Mouse (Mus musculus): ENCODE measurements around the gene Ppp1r12a.
"Not testable (repeated sequence)": the region's sequence is repeated elsewhere in the genome, so short reads cannot be mapped to it uniquely, and the experiment has no call there.

Ppp1r12a gene

GRCm38 (mm10) chr10:108202126-108202525, 40.1 kb downstream of the Ppp1r12a start:
- DNase-seq, result no peak

- DNase-seq, result no peak
Measured at GRCm38 (mm10) chr10:108203440-108203839, 41.4 kb downstream of the Ppp1r12a start.

- no peak for DNase-seq
Measured at GRCm38 (mm10) chr10:108209396-108209795, 47.4 kb downstream of the Ppp1r12a start.

GRCm38 (mm10) chr10:108224413-108224812, 62.4 kb downstream of the Ppp1r12a start:
- no peak for DNase-seq

- DNase-seq, result no peak
Measured at GRCm38 (mm10) chr10:108237049-108237448, 75.1 kb downstream of the Ppp1r12a start.

DNA sequence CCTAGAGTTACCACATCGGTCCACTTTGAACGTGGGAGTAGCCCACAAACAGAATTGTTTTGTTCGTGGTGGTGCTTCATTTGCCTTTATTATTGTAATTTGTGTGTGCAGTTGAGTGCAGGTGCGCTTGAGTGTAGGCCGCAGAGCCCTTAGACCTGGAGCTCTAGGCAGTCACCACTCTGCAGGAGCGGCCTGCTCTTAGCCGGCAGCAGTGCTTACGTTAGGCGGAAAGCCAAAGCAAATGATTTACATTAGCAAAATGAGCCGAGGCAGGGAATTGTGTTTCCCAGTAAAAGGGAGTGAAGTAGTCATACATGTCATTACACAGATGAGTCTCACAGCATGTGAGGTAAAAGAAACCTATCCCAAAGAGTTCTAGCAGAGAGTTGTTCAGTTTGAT, 77.1 kb downstream of the Ppp1r12a start:
- no peak for DNase-seq

- DNase-seq, result no peak
Measured at GRCm38 (mm10) chr10:108250710-108251109, 88.7 kb downstream of the Ppp1r12a start.

- DNase-seq, result no peak
Measured at GRCm38 (mm10) chr10:108251181-108251580, 89.2 kb downstream of the Ppp1r12a start.

GRCm38 (mm10) chr10:108255812-108256376, 93.9 kb downstream of the Ppp1r12a start:
- DNase-seq, result no peak

- no peak for DNase-seq
Measured at GRCm38 (mm10) chr10:108260931-108261330, 98.9 kb downstream of the Ppp1r12a start.

GRCm38 (mm10) chr10:108264641-108265040, 102.6 kb downstream of the Ppp1r12a start:
- no peak for DNase-seq

GRCm38 (mm10) chr10:108271201-108271600, 109.2 kb downstream of the Ppp1r12a start:
- no peak for DNase-seq

GRCm38 (mm10) chr10:108276678-108277077, 114.7 kb downstream of the Ppp1r12a start:
- DNase-seq, result no peak

GRCm38 (mm10) chr10:108277198-108277597, 115.2 kb downstream of the Ppp1r12a start:
- no peak for DNase-seq

GRCm38 (mm10) chr10:108281099-108281498, 119.1 kb downstream of the Ppp1r12a start:
- not testable (repeated sequence) for DNase-seq

DNA sequence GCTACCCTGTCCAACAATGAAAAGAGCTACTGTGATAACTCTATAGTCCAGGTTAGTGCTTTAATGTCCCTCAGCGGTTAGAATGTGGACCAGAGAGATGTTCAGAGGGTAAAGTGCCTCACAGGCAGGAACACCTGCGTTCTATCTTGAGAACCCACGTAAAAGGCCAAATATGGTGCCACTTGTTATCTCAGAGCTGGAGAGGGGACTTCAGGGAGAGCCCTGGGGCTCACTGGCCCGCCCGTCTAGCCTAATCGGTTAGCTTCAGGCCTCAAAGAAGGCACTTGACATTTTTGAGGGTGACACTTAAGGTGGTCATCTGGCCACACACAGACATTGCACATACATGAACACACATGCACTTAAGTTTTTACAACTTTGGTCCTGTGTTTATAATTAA, 120.4 kb downstream of the Ppp1r12a start:
- no peak for DNase-seq

- DNase-seq, result no peak
Measured at GRCm38 (mm10) chr10:108283418-108283817, 121.4 kb downstream of the Ppp1r12a start.

DNA sequence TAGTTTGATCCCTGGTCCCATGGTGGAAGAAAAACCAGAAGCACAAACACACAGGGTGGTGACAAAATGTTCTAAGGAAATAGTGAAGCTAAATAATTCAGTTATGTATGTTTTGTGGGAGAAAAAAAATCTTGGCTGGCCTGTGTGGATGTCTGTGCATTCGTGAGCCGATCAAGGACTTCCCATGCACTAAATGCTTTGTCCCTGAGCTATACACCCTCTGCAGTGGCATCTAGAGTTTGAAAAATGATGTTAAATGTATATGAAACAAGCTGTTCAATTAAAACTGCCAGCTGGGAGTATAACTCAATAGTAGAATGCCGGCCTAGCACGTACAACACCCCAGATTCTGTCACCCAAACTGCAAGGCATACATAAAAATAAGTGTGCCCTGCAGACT, 121.8 kb downstream of the Ppp1r12a start:
- DNase-seq, result no peak

- DNase-seq, result no peak
Measured at GRCm38 (mm10) chr10:108284445-108284844, 122.5 kb downstream of the Ppp1r12a start.

DNA sequence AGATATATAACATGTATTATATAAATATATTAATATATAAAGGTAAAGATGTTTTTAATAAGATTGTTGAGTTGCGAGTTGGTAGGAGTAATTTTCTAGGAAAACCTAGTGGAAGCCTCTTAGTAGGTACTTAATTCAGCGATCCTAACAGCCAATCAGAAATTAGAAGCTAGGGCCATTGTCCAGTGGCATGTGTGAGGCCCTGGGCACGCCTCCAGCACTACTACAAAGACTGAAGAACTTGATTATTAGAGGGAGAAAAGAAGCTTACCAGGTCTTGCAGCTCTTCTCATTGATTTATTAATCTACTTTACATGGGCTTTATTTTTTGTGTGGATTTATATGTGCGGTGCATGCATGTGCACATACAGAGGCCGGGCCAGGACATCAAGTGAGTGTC, 123.0 kb downstream of the Ppp1r12a start:
- DNase-seq, result no peak

DNA sequence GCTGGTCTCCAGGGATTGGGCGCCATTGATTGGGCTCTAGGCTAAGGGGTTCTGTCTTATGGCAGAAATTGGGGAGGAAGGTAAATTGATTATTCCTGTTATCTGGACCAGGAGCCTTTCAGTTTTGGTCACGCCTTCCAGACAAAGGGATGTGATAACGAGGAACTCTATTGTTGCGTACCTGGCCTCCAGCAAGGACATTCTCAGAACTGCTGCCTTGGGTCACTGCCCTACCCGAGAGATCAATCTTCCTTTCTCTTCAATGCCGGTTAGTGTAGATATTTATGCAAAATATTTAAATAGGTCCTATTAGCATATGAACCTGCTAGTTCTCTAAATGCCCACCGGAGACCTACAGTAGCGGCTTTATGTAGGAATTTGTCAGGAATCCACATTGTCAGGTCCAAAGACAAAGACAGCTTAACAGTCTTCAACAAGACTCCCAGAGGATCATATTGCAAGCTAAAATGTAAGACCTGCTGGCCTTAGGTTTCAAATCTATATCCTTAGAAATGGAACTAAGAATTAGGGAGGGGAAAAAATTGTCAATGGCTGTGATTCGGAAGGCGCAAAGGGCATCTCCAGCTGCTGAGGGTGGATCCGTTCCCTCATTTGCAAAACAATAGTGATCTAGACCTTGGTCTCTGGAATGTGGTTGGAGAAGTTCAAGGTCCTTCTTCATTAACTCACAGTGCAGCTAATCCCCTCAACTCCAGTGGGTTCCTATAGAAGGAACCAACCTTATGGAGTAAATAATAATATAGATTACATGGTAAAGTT, 124.9 kb downstream of the Ppp1r12a start:
- DNase-seq, result no peak

DNA sequence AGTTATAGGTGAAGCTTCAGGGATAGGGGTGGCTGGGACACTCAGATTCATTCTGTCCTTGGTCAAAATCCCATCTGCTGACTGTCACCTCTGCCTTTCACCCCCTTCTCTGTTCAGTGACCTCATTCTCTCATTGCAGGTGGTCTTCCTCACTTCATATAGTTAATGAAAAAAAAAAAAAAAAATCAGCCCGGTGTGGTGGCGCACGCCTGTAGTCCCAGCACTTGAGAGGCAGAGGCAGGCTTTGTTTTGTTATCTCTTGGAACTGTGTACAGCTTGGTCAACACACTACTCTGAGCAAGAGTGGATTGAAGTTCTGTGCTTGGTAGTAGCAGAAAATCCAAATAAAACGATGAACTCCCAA, 125.4 kb downstream of the Ppp1r12a start:
- DNase-seq, result no peak

GRCm38 (mm10) chr10:108290046-108290445, 128.1 kb downstream of the Ppp1r12a start:
- DNase-seq, result no peak

DNA sequence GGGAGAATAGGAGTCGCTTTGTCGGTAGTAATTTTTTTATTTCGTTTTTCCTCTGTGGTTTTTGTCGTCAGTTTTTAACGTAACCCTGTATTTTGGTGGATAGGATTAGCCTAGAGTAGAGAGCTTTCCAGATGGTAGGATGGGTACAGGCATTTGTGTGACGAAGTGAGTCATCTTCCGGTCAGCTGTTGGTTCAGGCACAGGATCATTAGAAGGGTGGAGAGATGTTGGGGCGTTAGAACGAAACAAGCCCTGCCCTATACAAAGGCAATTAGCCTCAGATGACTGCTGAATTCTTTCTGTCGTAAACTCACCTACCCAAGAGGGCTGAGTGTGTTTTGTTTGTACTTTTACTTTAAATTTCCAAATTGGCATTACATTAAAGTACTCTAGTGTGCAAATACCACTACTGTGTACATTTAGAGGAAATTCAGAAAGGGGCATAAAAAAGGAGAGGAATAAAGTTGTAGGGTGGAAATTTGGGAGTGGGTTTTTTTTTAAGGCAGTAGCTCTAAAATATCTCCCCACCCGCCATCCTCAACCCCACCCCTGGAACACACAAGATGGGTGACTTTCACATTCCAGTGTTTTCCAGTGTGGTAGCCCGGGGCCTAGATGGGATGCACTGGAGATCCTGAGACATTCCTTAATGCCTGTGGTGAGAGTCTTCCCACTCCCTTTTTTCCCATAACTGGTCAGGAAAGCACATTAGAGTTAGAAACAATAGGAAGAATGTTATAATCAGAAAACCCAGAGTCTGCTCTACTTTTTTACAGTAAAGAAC, 129.9 kb downstream of the Ppp1r12a start:
- no peak for DNase-seq
